Mouse (Mus musculus) urinary bladder, postnatal 36 days (tissue): Measurements from ENCODE around the gene Sh2d6.

Experiments used
- DNase-seq, 2 experiments: peaks; one replicate each; pipeline ENCODE4 v3.0.0; 2022; ENCODE audit warnings: low spot score in 2 of 2, mixed read lengths in 1 of 2

Gene Sh2d6

GRCm38 (mm10) chr6:72521607-72522006 is at the start of gene Sh2d6:
Gene Sh2d6, minus strand, starts transcription at chr6:72521707.
- no peak for DNase-seq

- no peak for DNase-seq
Observed at GRCm38 (mm10) chr6:72570644-72571397, 49.3 kb upstream of the Sh2d6 start.

- DNase-seq: no peak
Observed at GRCm38 (mm10) chr6:72568736-72569135, 47.2 kb upstream of the Sh2d6 start.

GRCm38 (mm10) chr6:72567508-72567907 is 46.0 kb upstream of the Sh2d6 start:
- no peak for DNase-seq

GRCm38 (mm10) chr6:72566044-72566443 is 44.5 kb upstream of the Sh2d6 start:
- peak; percentile 77 to 84 for DNase-seq

DNA sequence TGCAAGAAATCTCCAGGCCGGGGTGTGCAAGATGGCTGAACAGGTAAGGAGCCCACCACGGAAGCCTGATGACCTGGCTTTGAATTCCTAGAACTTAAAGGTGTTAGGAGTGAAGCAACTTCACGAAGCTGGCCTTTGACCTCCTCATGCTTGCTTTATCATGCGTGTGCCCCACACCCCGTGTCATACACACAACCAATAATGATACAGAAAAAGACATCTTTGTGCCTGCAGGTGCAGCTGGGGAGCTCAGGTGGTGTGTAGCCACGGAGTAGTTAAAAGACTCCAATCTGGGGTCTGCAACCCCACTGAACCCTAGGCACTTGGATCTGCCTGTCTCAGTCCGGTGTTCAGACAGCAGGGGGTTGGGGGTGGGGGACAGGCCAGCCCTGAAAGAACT is 44.0 kb upstream of the Sh2d6 start:
- no peak for DNase-seq

DNA sequence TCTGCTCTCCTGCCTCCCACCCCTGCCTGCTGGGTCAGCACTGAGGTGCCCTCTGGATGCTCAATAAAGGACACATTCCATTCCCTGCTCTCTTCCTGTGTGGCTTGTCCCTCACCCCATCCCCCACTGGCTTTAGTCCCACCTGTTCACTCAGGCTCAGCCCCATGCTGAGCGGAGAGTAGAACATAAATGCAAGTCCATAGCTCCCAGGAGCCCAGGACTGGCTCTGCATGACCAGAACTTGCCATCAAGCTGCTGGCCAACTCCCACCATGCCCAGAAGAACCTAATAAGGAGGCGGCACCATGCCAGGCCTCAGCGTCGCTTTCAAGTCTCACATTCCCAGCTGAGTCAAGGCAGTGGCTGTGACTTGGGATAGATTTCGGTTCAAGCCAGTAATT is 41.4 kb upstream of the Sh2d6 start:
- DNase-seq: no peak

DNA sequence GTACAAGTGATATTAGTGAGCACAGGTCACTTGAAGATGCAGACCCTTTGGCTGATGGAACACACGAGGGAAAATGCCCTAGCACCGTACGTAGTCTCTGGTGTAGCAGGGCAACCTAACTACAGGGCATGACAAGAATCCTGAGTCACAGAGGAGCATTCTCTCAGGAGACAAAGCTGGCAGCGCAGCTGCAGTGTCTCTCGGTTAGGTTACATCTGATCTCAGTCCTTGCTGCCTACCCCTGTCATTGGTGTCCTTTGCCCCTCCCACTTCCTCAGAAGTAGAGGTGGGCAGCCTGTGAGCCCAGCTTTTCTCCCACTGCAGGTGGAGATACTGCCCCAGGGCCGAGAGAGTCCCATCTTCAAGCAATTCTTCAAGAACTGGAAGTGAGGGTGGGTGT is 41.0 kb upstream of the Sh2d6 start:
- no peak for DNase-seq

DNA sequence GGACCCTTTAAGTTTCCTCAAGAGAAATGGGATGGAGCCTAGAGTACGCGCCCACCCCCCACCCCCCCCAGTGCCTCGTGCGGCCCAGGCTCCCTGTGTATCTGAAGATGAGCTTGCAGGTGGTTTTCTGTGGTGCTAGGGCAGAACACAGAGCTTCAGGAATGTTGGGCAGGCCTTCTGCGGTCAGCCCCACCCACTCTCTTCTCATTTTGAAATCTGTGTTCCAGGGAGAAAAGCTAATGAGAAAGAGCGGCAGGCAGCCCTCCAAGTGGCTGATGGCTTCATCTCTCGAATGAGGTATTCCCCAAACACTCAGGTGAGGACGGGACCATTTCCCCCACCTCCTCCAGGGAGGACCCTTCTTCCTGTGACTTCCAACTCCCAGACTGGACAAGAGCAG is 39.3 kb upstream of the Sh2d6 start:
- DNase-seq: no peak

DNA sequence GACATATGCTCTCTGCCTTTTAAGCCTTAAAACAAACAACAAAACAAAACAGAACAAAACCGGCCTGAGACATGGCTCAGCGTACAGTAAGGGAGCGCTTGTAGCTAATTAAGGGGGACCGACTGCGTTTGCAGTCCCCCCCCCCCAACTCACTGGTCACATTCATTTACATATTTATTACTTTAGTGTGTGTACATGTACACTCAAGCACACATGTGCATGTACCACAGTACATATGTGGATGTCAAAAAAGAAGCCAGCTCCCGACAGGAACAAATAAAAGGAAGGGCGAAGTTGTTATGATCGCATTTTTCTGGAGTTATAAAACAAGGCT is 31.5 kb upstream of the Sh2d6 start:
- no peak for DNase-seq

GRCm38 (mm10) chr6:72552171-72553078 is 30.9 kb upstream of the Sh2d6 start:
- peak in 1 of 2 experiments; percentile 76 for DNase-seq

- no peak for DNase-seq
Observed at GRCm38 (mm10) chr6:72550503-72551100, 29.1 kb upstream of the Sh2d6 start.

GRCm38 (mm10) chr6:72550025-72550424 is 28.5 kb upstream of the Sh2d6 start:
- DNase-seq: no peak

DNA sequence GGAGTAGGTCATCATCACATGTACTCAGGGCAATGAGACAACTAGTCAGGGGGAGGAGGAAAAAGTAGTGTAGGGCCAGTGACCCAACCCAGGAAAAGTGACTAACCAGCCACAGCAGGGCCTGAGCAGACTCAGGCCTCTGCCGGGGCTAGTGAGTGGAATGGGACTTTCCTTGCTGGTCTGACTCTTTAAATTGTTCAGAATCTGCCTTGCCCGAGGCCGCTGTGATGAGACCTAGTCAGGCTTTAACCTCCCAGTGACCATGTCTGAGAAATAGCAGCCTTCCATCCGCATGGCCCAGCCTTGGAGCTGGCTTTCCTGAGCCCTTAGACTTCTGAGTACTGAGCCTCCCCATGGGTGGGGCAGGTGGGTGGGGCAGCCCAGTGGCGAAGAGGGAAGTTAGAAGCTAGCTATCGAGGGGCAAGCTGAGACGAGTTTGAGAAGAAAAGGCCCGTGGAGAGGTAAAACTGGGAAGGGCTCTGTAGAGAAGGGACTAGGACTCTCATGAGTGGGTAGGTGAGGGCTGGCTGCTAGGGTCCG is 27.6 kb upstream of the Sh2d6 start:
- peak; percentile 78 to 85 for DNase-seq

DNA sequence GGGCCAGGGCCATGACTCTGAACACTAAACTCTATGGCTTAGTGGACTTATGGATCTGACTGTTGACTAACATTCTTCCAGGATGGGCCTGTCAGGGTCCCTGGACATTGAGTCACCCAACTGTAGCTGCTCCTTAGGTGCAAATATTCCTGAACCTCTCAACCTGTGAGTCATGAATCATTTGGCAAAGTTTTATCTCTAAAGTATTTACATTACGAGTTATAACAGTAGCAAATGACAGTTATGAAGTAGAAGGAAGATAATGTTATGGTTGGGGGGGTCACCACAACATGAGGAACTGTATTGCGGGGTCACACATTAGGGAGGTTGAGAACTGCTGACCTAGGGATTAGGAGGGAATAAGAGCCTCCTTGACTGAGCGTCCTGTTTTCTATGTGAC is 26.4 kb upstream of the Sh2d6 start:
- DNase-seq: no peak

DNA sequence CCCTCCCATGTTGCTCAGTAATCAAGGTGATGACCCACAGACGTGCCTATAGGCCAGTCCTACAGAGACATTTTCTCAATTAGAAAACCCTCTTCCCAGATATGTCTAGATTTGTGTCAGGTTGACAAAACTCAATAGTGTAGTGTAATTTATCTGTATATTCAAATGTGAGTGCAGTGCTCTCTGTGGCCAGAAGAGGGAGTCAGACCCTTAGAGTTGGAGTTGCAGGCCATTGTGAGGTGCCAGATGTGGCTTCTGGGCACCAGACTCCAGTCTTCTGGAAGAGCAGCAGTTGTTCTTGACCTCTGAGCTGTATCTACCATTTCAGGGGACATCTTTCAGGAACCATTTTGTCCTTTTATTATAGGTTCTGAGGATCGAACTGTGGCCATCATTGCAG is 25.6 kb upstream of the Sh2d6 start:
- DNase-seq: no peak

- no peak for DNase-seq
Observed at GRCm38 (mm10) chr6:72545377-72545776, 23.9 kb upstream of the Sh2d6 start.

DNA sequence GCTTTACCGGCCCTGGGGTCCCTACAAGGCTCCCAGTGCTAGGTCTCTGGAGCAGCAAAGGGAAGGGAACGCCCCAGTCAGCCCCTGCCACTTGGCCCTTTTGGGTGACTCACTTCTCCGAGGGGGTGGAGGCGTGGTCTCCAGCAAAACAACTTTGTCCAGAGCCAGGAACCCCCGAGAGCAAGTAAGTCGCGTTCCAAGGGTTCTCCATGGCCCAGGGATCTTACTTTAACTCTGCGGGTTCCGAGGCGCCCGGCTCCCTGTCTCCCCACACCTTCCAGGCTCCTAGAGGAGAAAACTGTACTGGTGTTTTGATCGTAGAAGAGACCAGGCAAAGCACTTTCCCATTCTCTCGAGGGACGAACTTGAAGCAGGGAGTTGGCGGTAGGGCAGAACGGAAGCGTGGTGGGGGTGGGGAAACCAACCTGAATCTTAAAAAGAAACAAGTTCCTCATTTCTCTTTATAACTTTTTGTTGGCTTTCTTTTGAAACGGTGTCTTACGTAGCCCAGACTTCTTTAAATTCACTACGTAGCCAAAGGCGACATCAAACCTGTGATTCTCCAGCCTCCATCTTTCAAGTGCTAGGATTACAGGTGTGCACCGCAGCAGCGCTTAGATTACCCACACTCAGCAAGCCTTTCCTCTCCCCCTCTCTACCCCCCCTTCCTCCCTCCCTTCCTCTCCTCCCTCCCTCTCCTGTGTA is 22.9 kb upstream of the Sh2d6 start, which contains the start of gene Capg:
Capg (plus strand) TSS at position 109 of the 705 bp plus-strand sequence.
- DNase-seq: peak in 1 of 2 experiments; percentile 77

DNA sequence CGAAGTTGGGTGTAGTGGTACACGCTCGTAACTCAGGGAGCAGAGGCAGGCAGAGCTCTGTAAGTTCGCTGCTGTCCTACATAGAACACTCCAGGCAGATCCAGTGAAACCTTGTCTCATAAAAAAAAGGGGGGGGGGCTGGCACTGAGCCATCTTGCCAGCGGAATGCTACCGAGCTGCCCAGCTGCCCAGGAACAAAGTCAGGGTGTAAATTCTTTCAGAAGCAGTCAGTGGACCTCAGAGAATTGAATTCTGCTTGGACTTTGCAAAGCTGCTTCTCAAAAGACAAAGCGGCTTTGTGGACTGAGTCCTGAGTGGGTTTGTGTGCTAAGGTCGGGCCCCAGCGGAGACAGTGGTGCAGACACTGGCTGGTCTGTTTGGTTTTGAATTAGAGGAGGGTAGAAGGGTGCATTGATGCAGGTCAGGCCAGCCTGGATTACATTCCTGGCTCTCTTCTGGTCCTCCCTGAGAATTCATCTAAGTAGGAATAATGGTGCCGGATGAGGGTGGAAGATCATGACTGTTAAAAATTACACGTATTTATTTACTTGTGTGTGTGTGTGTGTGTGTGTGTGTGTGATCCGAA is 21.9 kb upstream of the Sh2d6 start:
- DNase-seq: no peak

DNA sequence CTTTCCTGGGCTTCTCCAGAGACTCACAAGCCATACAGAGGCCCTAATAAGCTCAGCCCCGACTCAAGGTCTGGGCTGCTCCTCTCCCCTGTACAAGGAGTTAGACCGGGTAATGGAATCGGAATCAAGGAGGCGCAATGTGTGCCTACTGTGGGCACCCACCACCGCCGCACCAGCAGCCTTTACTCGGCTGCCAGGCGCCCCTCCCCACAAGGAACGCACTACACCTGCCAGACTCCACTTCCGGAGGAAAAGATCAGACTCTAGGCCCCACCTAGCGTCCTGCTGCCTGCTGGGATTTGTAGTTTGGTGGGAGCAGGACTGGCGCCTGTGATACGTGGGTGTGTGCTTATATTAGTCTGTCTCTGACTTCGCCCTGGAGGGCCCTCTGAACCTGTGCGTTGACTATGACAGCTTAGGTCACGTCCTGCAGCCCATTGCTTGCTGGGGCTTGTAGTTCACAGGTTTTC is 17.1 kb upstream of the Sh2d6 start:
- peak; percentile 85 to 88 for DNase-seq

GRCm38 (mm10) chr6:72537998-72538500 is 16.5 kb upstream of the Sh2d6 start:
- DNase-seq: no peak
